Mouse (Mus musculus) cerebellum, adult 2 months (tissue): ENCODE results near the gene Sync.

Source experiments
- CTCF ChIP-seq: fragments of 200-500 bp; IDR thresholded peaks from 2 replicates; pipeline ENCODE4 v1.5.1; 2011; ENCODE audit warnings: low read depth, mild to moderate bottlenecking, control low read depth, low read length, moderate library complexity, borderline replicate concordance; ENCODE audit not compliant: insufficient read depth
- POLR2A ChIP-seq: fragments of 200-500 bp; IDR thresholded peaks from 2 replicates; pipeline ENCODE4 v1.6.1; 2011; ENCODE audit warnings: low read length, control low read depth, borderline replicate concordance; ENCODE audit not compliant: insufficient read depth

- TF ChIP-seq POLR2A (no peak), CTCF (no peak)
Observed at GRCm38 (mm10) chr4:129250759-129251481, 36.5 kb upstream of the Sync start.
